Comparison of ENCODE assay signal across 12 mouse cellular contexts in the genomic region with DNA sequence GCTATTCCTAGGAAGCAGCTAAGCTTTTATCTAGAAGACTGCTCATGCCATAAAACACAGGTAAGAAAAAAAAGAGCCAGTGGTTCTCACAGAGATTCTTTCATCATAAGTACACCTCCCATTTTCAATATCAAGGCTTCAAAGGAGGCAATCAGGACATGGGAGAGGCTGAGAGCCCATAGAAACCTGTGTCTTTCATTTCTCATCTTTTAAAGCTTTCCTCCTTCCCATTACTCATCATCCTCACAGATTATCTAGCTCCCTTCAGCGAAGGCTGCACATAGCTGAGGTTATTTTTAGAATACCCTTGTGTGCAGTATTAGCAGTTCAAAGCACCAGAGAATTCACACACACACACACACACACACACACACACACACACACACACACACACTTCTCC.
"Had no signal": no experiment of that assay in that cellular context is flagged by ENCODE, and none has a peak within 500 bp of the region (broad histone marks: within the 10 kb centered on the region; RNA-seq: fewer than 3 reads in every experiment).

No protein-coding gene starts in this region.

- H3K27me3 ChIP-seq: liver, embryonic 15.5 days; midbrain, embryonic 15.5 days; neural tube, embryonic 15.5 days had no signal

- DNase-seq: kidney, adult 8-10 months; kidney, postnatal 25 days; lung, adult 2 months; lung, postnatal 36 days; thymus, postnatal 14 days had no signal

- H3K9ac ChIP-seq: liver, embryonic 15.5 days; midbrain, embryonic 15.5 days; neural tube, embryonic 15.5 days had no signal

- H3K36me3 ChIP-seq: limb, embryonic 10.5 days; liver, embryonic 15.5 days had no signal

- ATAC-seq: midbrain, embryonic 15.5 days had no signal

- H3K27ac ChIP-seq: left cerebral cortex, adult 2 months; limb, embryonic 10.5 days; liver, embryonic 15.5 days; midbrain, embryonic 15.5 days; neural tube, embryonic 15.5 days; stomach, postnatal 0 days had no signal

- H3K9me3 ChIP-seq: limb, embryonic 10.5 days; liver, embryonic 15.5 days; midbrain, embryonic 15.5 days; neural tube, embryonic 15.5 days had no signal

- H3K4me3 ChIP-seq: left cerebral cortex, adult 2 months; limb, embryonic 10.5 days; liver, embryonic 15.5 days; midbrain, embryonic 15.5 days; neural tube, embryonic 15.5 days had no signal

- H3K4me1 ChIP-seq: limb, embryonic 10.5 days; liver, embryonic 15.5 days; neural tube, embryonic 15.5 days had no signal

- H3K4me2 ChIP-seq: liver, embryonic 11.5 days; liver, embryonic 15.5 days; midbrain, embryonic 15.5 days; neural tube, embryonic 15.5 days had no signal
